ENCODE assay signal across 8 mouse cellular contexts in the genomic region with DNA sequence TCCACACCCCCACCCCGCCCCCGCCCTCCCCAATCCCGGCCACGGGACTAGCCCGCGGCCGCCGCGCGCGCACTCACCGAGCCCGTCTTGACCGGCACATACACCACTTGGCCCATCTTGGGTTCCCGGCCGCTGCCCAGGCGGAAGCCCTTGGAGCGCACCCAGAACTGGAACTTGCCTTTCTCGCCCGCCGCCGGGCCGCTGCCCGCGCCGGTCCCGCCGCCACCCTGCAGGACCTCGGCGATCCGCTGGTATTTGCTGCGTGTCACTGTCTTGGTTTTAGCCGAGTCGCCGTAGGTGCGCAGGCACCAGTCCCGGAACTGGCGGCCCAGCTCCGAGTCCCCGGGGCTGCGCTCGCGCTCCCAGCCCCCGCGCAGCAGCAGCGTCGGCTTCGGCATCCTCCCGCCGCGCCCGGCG. TPM values are rescaled to one million over a fixed set of nuclear protein-coding genes. Genes with fewer than 3 reads are reported as not detected.
DNase-seq lines count a peak whose midpoint lies in the region; ATAC-seq and TF ChIP-seq lines count a peak whose summit lies in the region.

No protein-coding gene starts in this region.

- under 1% methylated on average over 53 of the region's 53 CpGs for WGBS in bone marrow, adult 2 months
- under 1% methylated on average over 51 of the region's 53 CpGs for WGBS in forebrain, embryonic 14.5 days
- WGBS in hindbrain, embryonic 12.5 days: under 1% methylated on average over 38 of the region's 53 CpGs
- under 1% methylated on average over 50 of the region's 53 CpGs for WGBS in limb, embryonic 15.5 days
- WGBS in midbrain, embryonic 15.5 days: 0% methylated on average over 49 of the region's 53 CpGs

- H3K27me3 ChIP-seq in forebrain, embryonic 14.5 days (replicated peaks; ENCODE audit: control insufficient read depth, insufficient read depth, low read length): no peaks in the 10 kb centered on the region
- peaks cover 16% of the 10 kb centered on the region for H3K27me3 ChIP-seq in hindbrain, embryonic 12.5 days
- peaks cover 76% of the 10 kb centered on the region for H3K27me3 ChIP-seq in limb, embryonic 15.5 days
- no peaks in the 10 kb centered on the region for H3K27me3 ChIP-seq in midbrain, embryonic 15.5 days (replicated peaks)

- H3K9ac ChIP-seq in forebrain, embryonic 14.5 days (ENCODE audit: low read length): peak overlapping the region; percentile 80
- peak overlapping the region; percentile 90 for H3K9ac ChIP-seq in hindbrain, embryonic 12.5 days
- H3K9ac ChIP-seq in limb, embryonic 15.5 days: peak overlapping the region; percentile 51
- peak overlapping the region; percentile 86 for H3K9ac ChIP-seq in midbrain, embryonic 15.5 days

- no peaks in the 10 kb centered on the region for H3K36me3 ChIP-seq in forebrain, embryonic 14.5 days (ENCODE audit: control insufficient read depth, insufficient read depth, low read length)
- H3K36me3 ChIP-seq in hindbrain, embryonic 12.5 days: no peaks in the 10 kb centered on the region
- H3K36me3 ChIP-seq in limb, embryonic 15.5 days: no peaks in the 10 kb centered on the region
- no peaks in the 10 kb centered on the region for H3K36me3 ChIP-seq in midbrain, embryonic 15.5 days (replicated peaks)

- peak overlapping the region; percentile 59 for H3K4me3 ChIP-seq in bone marrow, adult 2 months (replicated peaks; ENCODE audit: control insufficient read depth, low read depth, low read length)
- peak overlapping the region; percentile 74 for H3K4me3 ChIP-seq in forebrain, embryonic 14.5 days (ENCODE audit: low read depth, low read length)
- peak overlapping the region; percentile 82 for H3K4me3 ChIP-seq in hindbrain, embryonic 12.5 days
- peak overlapping the region; percentile 65 for H3K4me3 ChIP-seq in limb, embryonic 15.5 days
- peak overlapping the region; percentile 89 for H3K4me3 ChIP-seq in midbrain, embryonic 15.5 days

- no peaks in the 10 kb centered on the region; the same call in none of the 2 replicates for H3K4me1 ChIP-seq in bone marrow, adult 2 months (ENCODE audit: control insufficient read depth, insufficient read depth, low read length)
- peaks cover 11% of the 10 kb centered on the region for H3K4me1 ChIP-seq in forebrain, embryonic 14.5 days (ENCODE audit: control insufficient read depth, insufficient read depth, low read length)
- peaks cover 43% of the 10 kb centered on the region for H3K4me1 ChIP-seq in hindbrain, embryonic 12.5 days
- peaks cover 45% of the 10 kb centered on the region for H3K4me1 ChIP-seq in limb, embryonic 15.5 days
- peaks cover 32% of the 10 kb centered on the region for H3K4me1 ChIP-seq in midbrain, embryonic 15.5 days

- no peak for TF ChIP-seq CTCF in bone marrow, adult 2 months (IDR thresholded peaks at IDR 0.05; ENCODE audit: control insufficient read depth, insufficient read depth, low read length)

- DNase-seq in layer of hippocampus, postnatal 10 days (ENCODE audit: low spot score in 2 of 2): peak; percentile 61 to 71
- DNase-seq in layer of hippocampus, postnatal 14 days (ENCODE audit: low spot score in 2 of 2): no peak
- peak; percentile 46 for DNase-seq in forebrain, embryonic 14.5 days (ENCODE audit: low spot score)
- DNase-seq in thymus, postnatal 25 days: peak; percentile 22

- H3K9me3 ChIP-seq in forebrain, embryonic 14.5 days (replicated peaks; ENCODE audit: control insufficient read depth, low read length): no peaks in the 10 kb centered on the region
- H3K9me3 ChIP-seq in hindbrain, embryonic 12.5 days (replicated peaks): no peaks in the 10 kb centered on the region
- no peaks in the 10 kb centered on the region for H3K9me3 ChIP-seq in limb, embryonic 15.5 days
- H3K9me3 ChIP-seq in midbrain, embryonic 15.5 days: no peaks in the 10 kb centered on the region

- H3K4me2 ChIP-seq in forebrain, embryonic 14.5 days (ENCODE audit: low read length): peak overlapping the region; percentile 97
- peak overlapping the region; percentile 95 for H3K4me2 ChIP-seq in hindbrain, embryonic 12.5 days (replicated peaks)
- peak overlapping the region; percentile 100 for H3K4me2 ChIP-seq in limb, embryonic 15.5 days
- H3K4me2 ChIP-seq in midbrain, embryonic 15.5 days: peak overlapping the region; percentile 91

- no peak for TF ChIP-seq POLR2A in bone marrow, adult 2 months (IDR thresholded peaks at IDR 0.05; ENCODE audit: borderline replicate concordance, control insufficient read depth, low read depth, low read length)

- ATAC-seq in forebrain, embryonic 14.5 days: peak; percentile 26
- peak; percentile 9 for ATAC-seq in hindbrain, embryonic 12.5 days (ENCODE audit: low FRiP score)
- ATAC-seq in limb, embryonic 15.5 days (ENCODE audit: insufficient number of reproducible peaks, low FRiP score, low TSS enrichment, low read depth): no peak
- peak; percentile 10 for ATAC-seq in midbrain, embryonic 15.5 days (replicated peaks)

- peak overlapping the region; percentile 67; the same call in 1 of the 2 replicates for H3K27ac ChIP-seq in bone marrow, adult 2 months (ENCODE audit: control insufficient read depth, insufficient read depth, low read depth, low read length, poor library complexity)
- peak overlapping the region; percentile 88 for H3K27ac ChIP-seq in forebrain, embryonic 14.5 days (ENCODE audit: low read depth, low read length)
- peak overlapping the region; percentile 97 for H3K27ac ChIP-seq in hindbrain, embryonic 12.5 days
- H3K27ac ChIP-seq in limb, embryonic 15.5 days: no peak overlapping the region
- peak overlapping the region; percentile 89 for H3K27ac ChIP-seq in midbrain, embryonic 15.5 days

RNA-seq across cellular contexts. Expression of gene Nol4l, which starts 0.4 kb away (rescaled TPM):
- total RNA-seq in layer of hippocampus, postnatal 10 days (2021): 10 to 100 TPM; 65.4 to 66.8 TPM
- total RNA-seq in layer of hippocampus, postnatal 14 days (2021): 10 to 100 TPM; 55.6 to 60.1 TPM
- 4.0 and 7.5 TPM in 2 replicates for polyA plus RNA-seq in bone marrow, adult 2 months (2011; ENCODE audit: insufficient read depth, insufficient read length, low replicate concordance, missing spikeins)
- 31.4 and 42.0 TPM in 2 replicates for polyA plus RNA-seq in forebrain, embryonic 14.5 days (2014; fragmentation: Nextera tagmentation; extraction: Ambion mirVana)
- polyA plus RNA-seq in hindbrain, embryonic 12.5 days (2016; fragmentation: Nextera tagmentation; extraction: Ambion mirVana): 33.9 and 36.8 TPM in 2 replicates
- polyA plus RNA-seq in limb, embryonic 15.5 days (2015; fragmentation: Nextera tagmentation; extraction: Ambion mirVana): 7.6 and 8.5 TPM in 2 replicates
- polyA plus RNA-seq in midbrain, embryonic 15.5 days (2015; fragmentation: Nextera tagmentation; extraction: Ambion mirVana): 50.8 and 54.6 TPM in 2 replicates

RNA-seq across cellular contexts. Expression of gene 4930404H24Rik, which starts 36.8 kb away (rescaled TPM):
- total RNA-seq in layer of hippocampus, postnatal 10 days (2021): not detected
- total RNA-seq in layer of hippocampus, postnatal 14 days (2021): not detected
- polyA plus RNA-seq in bone marrow, adult 2 months (2011; ENCODE audit: insufficient read depth, insufficient read length, low replicate concordance, missing spikeins): not detected in 2 replicates
- polyA plus RNA-seq in forebrain, embryonic 14.5 days (2014; fragmentation: Nextera tagmentation; extraction: Ambion mirVana): not detected in 2 replicates
- not detected in 2 replicates for polyA plus RNA-seq in hindbrain, embryonic 12.5 days (2016; fragmentation: Nextera tagmentation; extraction: Ambion mirVana)
- polyA plus RNA-seq in limb, embryonic 15.5 days (2015; fragmentation: Nextera tagmentation; extraction: Ambion mirVana): not detected in 2 replicates
- polyA plus RNA-seq in midbrain, embryonic 15.5 days (2015; fragmentation: Nextera tagmentation; extraction: Ambion mirVana): not detected in 2 replicates

Comparison
In these comparisons a context has a peak if more than half of its experiments do, and no peak if none do; other contexts are left out.
1. DNase-seq: peak in layer of hippocampus, postnatal 10 days (2 of 2), forebrain, embryonic 14.5 days (single experiment) and thymus, postnatal 25 days (single experiment); none in layer of hippocampus, postnatal 14 days (0 of 2).
2. Peak in every context shown above with its lines, with median percentiles within 50 percentile points of each other: H3K4me3 ChIP-seq, H3K4me2 ChIP-seq and H3K9ac ChIP-seq.